25 mouse cellular contexts compared by ENCODE assay signal in the genomic region with DNA sequence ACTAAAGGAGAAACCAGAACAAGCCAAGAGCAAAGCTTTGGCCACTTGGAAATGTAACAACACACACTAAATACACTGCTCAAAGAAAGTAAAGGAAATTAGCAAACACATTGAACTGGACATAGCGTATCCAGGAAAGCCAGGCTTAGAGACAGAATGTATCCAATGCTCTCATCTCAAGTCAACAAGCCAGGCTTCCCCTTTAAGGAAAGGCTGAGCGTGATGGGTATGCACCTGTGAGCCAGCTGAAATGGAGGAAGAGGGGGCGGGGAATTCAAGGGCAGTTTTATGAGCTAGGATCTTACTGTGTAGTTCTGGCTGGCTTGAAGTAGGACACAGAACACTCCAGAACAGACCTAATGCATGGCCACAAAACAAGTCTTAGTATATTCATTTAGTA.
A peak's percentile ranks its signal among the peaks of the same experiment; 100 is the strongest.
DNase-seq lines count a peak whose midpoint lies in the region; ATAC-seq and TF ChIP-seq lines count a peak whose summit lies in the region.
"Had no signal": no experiment of that assay in that cellular context is flagged by ENCODE, and none has a peak within 500 bp of the region (broad histone marks: within the 10 kb centered on the region; RNA-seq: fewer than 3 reads in every experiment).

No protein-coding gene starts in this region.

- H3K27me3 ChIP-seq in liver, adult 2 months (ENCODE audit: control insufficient read depth, insufficient read depth, low read length), result no peaks in the 10 kb centered on the region
- H3K27me3 ChIP-seq in liver, postnatal 0 days (ENCODE audit: insufficient read depth, low read length), result no peaks in the 10 kb centered on the region
- H3K27me3 ChIP-seq: forebrain, embryonic 13.5 days; heart, embryonic 13.5 days; Patski had no signal

- TF ChIP-seq CTCF in liver, adult 2 months (IDR thresholded peaks at IDR 0.05; ENCODE audit: low read depth, low read length), result no peak
- TF ChIP-seq CTCF in liver, postnatal 0 days (IDR thresholded peaks at IDR 0.05; ENCODE audit: low read depth), result no peak
- no peak for TF ChIP-seq CTCF in left cerebral cortex, adult 2 months (IDR thresholded peaks at IDR 0.05)

- DNase-seq in liver, adult 2 months (ENCODE audit: extremely low read depth, low read depth, low spot score), result no peak
- no peak for DNase-seq in liver, postnatal 0 days
- DNase-seq in lung, postnatal 14 days, result peak; percentile 5
- no peak for DNase-seq in lung, postnatal 4 days
- DNase-seq in thymus, postnatal 0 days (ENCODE audit: low spot score), result peak; percentile 53
- DNase-seq in thymus, postnatal 4 days, result no peak
- DNase-seq in lung, postnatal 36 days, result peak; percentile 74
- no peak for DNase-seq in left cerebral cortex, adult 2 months (ENCODE audit: extremely low spot score in 1 of 2, low spot score in 2 of 2)
- DNase-seq: adrenal gland, adult 2 months; adrenal gland, postnatal 25 days; cerebellum, adult 18-20 months; cerebellum, adult 9-10 months; cerebellum, postnatal 14 days; gastrocnemius, postnatal 10 days; gastrocnemius, postnatal 36 days; heart, adult 2 months; heart, postnatal 14 days; heart, postnatal 4 days had no signal

- 78% methylated on average over 3 of the region's 3 CpGs for WGBS in liver, adult 2 months
- WGBS in liver, postnatal 0 days (ENCODE audit: insufficient replicate concordance), result 86% methylated on average over 3 of the region's 3 CpGs

- intact Hi-C loops in left cerebral cortex, adult 2 months (cut with DNase I), result no loop called here

- H3K79me2 ChIP-seq in liver, adult 2 months (ENCODE audit: control insufficient read depth, insufficient read depth, low read length), result no peaks in the 10 kb centered on the region

- 0 out of 2 replicates have a peak overlapping the region, but pooled peaks have one; percentile 5 for H3K9ac ChIP-seq in liver, adult 2 months (ENCODE audit: low read depth, low read length)
- H3K9ac ChIP-seq in liver, postnatal 0 days (replicated peaks), result no peak overlapping the region
- H3K9ac ChIP-seq: forebrain, embryonic 13.5 days; heart, embryonic 13.5 days; hindbrain, embryonic 14.5 days had no signal

- no peak for TF ChIP-seq POLR2A in liver, adult 2 months (IDR thresholded peaks at IDR 0.05; ENCODE audit: extremely low read depth, insufficient read depth, low read length)

- peak overlapping the region; percentile 84 for H3K27ac ChIP-seq in liver, adult 2 months (replicated peaks; ENCODE audit: insufficient read depth, low read depth, low read length)
- no peak overlapping the region for H3K27ac ChIP-seq in liver, postnatal 0 days (ENCODE audit: low read depth)
- no peak overlapping the region for H3K27ac ChIP-seq in left cerebral cortex, adult 2 months
- H3K27ac ChIP-seq: forebrain, embryonic 10.5 days; forebrain, embryonic 13.5 days; heart, adult 2 months; heart, embryonic 10.5 days; heart, embryonic 13.5 days; hindbrain, embryonic 14.5 days had no signal

- H3K4me3 ChIP-seq in liver, adult 2 months (ENCODE audit: insufficient read depth, low read depth, low read length), result no peak overlapping the region
- H3K4me3 ChIP-seq in liver, postnatal 0 days (ENCODE audit: low read depth, low read length), result no peak overlapping the region
- no peak overlapping the region for H3K4me3 ChIP-seq in left cerebral cortex, adult 2 months
- H3K4me3 ChIP-seq: forebrain, embryonic 10.5 days; forebrain, embryonic 13.5 days; heart, adult 2 months; heart, embryonic 10.5 days; heart, embryonic 13.5 days had no signal

- no peak overlapping the region for H3K4me2 ChIP-seq in liver, postnatal 0 days (ENCODE audit: low read depth, low read length)
- H3K4me2 ChIP-seq: forebrain, embryonic 13.5 days; heart, embryonic 13.5 days; hindbrain, embryonic 14.5 days had no signal

- ATAC-seq in liver, postnatal 0 days, result no peak
- ATAC-seq: forebrain, embryonic 13.5 days; forebrain, embryonic 16.5 days; Patski had no signal

- no peaks in the 10 kb centered on the region for H3K9me3 ChIP-seq in liver, postnatal 0 days (ENCODE audit: low read length)
- H3K9me3 ChIP-seq: forebrain, embryonic 10.5 days; forebrain, embryonic 13.5 days; heart, embryonic 10.5 days; heart, embryonic 13.5 days had no signal

- no peaks in the 10 kb centered on the region for H3K36me3 ChIP-seq in liver, adult 2 months (ENCODE audit: control insufficient read depth, insufficient read depth, low read length)
- H3K36me3 ChIP-seq in liver, postnatal 0 days (replicated peaks; ENCODE audit: insufficient read depth, low read length), result peaks cover 12% of the 10 kb centered on the region

- H3K4me1 ChIP-seq in liver, adult 2 months (ENCODE audit: control insufficient read depth, insufficient read depth, low read length), result peaks cover 35% of the 10 kb centered on the region
- peaks cover 9% of the 10 kb centered on the region; the same call in 1 of the 2 replicates for H3K4me1 ChIP-seq in liver, postnatal 0 days (ENCODE audit: insufficient read depth)

- no peak for TF ChIP-seq EP300 in liver, postnatal 0 days (IDR thresholded peaks at IDR 0.05; ENCODE audit: low read depth)

Comparison
In these comparisons a context has a peak if more than half of its experiments do, and no peak if none do; other contexts are left out.
1. DNase-seq: peak in lung, postnatal 14 days (single experiment), thymus, postnatal 0 days (single experiment) and lung, postnatal 36 days (single experiment); none in liver, adult 2 months (single experiment), liver, postnatal 0 days (single experiment), lung, postnatal 4 days (0 of 2), thymus, postnatal 4 days (single experiment) and left cerebral cortex, adult 2 months (0 of 2).